Mouse (Mus musculus) liver, adult 2 months (tissue): Measurements from ENCODE around the gene Sox5.

Source experiments
- CTCF ChIP-seq: fragments of 200-500 bp; IDR thresholded peaks from 2 replicates; pipeline ENCODE4 v1.5.1; 2011; ENCODE audit warnings: low read depth, low read length, control low read depth
- POLR2A ChIP-seq: fragments of 200-500 bp; IDR thresholded peaks from 2 replicates; pipeline ENCODE4 v1.6.1; 2011; ENCODE audit warnings: low read length, control low read depth; ENCODE audit not compliant: insufficient read depth; ENCODE audit errors: extremely low read depth

GRCm38 (mm10) chr6:144201402-144202040, 580.3 kb downstream of the Sox5 start:
- no peak for TF ChIP-seq CTCF
- no peak for TF ChIP-seq POLR2A
